Mouse (Mus musculus) heart, adult 18-20 months (tissue): ENCODE measurements around the gene Amer1. TPM values are rescaled to one million over a fixed set of nuclear protein-coding genes. Genes with fewer than 3 reads are reported as not detected.

Source experiments
- DNase-seq, 2 experiments: peaks; one replicate each; pipeline ENCODE4 v3.0.0; 2021 to 2022; ENCODE audit warnings: mixed read lengths in 1 of 2
- long read RNA-seq, 2 experiments: library from polyadenylated mRNA; stranded (forward); transcript quantifications; one replicate each; pipeline ENCODE4 v2.0.0; 2021
- total RNA-seq, 2 experiments: library from RNA; stranded (reverse); gene quantifications; 2 replicates each; pipeline ENCODE4 v1.2.3; 2021

Gene Amer1
- total RNA-seq = 1 to 10 TPM; 2.5 to 3.6 TPM
- long read RNA-seq, experiment 1 = 0 reads
- long read RNA-seq, experiment 2, full-length matches to known transcripts = 1 of 1 reads
- long read RNA-seq, experiment 2, partial matches to known transcripts = 0 of 1 reads
- long read RNA-seq, experiment 2, other reads (novel, unspliced or antisense) = 0 of 1 reads

DNA sequence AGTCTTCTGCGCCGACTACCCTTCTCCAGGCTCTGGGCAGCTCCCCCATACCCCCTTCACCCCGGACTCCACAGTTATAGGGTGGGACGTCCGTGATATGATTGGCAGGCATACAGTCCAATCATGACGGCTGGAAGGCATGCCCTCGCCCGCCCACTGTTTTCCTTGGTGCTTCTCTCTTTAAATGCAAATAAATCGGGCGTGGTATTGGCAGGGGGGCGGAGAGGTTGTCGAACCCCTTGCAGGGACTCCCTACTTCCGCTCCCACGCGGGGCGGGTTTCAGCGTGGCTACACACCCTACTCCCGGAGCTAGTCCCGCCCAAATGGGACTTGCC lies at the start of gene Amer1:
Gene Amer1 (minus strand): TSS at position 97 of the 336 bp plus-strand sequence.
- peak; percentile 93 to 96 for DNase-seq

DNA sequence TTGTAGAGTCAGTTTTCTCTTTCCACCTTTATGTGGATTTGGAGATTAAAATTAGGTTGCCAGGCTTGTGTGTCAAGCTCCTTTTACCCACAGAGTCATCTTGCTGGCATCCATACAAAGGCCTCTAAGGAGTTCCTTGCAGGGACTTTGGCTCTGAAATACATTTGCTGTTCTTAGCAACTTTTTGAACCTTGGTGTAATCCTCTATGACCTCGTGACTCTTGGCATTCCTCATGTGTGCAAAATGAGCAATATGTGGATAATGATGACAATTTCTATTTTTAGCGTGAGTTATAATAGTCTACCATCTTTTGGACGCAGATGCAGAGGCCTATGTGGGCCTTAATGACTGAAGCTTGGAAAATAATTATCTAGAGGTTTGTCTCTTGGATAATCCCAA lies 12.5 kb upstream of the Amer1 start:
- DNase-seq = peak in 1 of 2 experiments; percentile 3

DNA sequence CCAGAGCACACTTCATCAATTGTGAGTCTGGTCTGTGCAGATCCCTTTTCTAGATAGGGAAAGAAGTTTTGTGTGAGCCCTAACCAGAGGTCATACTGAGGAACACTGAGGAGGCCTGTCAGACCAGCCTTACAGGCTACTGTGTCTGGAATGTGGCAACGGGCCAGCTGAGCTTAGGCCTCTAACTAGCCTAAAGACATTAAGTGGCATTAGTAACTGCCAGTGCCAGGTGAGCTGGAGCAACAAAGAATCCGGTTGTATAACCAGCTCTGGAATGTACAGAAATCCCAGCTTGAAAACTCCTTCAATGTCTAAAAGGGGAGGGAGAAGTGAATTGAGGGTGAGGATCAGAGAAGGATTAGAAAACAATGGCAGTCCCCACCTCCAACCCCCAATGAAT lies 1.2 kb upstream of the Amer1 start:
- DNase-seq = peak in 1 of 2 experiments; percentile 6

DNA sequence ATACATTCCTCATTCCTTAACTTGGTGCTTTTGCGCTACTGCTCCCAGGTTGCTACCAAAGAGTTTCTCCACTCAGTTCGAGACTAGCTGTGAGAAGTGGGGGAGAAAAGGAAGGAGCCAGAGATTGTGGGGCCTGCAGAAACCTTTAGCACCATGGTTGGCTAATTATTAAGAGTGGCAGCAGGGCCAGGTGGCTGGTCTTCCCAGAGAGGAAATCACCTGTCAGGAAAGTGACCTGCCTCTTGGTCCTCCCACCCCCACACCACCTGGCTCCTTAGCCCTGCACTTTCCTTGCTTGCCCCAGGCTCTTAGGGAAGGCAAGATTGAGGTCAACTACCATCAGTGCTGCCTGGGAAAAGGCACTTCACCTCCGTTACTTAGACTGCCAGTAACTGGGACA lies 469 bp upstream of the Amer1 start:
- no peak for DNase-seq

DNA sequence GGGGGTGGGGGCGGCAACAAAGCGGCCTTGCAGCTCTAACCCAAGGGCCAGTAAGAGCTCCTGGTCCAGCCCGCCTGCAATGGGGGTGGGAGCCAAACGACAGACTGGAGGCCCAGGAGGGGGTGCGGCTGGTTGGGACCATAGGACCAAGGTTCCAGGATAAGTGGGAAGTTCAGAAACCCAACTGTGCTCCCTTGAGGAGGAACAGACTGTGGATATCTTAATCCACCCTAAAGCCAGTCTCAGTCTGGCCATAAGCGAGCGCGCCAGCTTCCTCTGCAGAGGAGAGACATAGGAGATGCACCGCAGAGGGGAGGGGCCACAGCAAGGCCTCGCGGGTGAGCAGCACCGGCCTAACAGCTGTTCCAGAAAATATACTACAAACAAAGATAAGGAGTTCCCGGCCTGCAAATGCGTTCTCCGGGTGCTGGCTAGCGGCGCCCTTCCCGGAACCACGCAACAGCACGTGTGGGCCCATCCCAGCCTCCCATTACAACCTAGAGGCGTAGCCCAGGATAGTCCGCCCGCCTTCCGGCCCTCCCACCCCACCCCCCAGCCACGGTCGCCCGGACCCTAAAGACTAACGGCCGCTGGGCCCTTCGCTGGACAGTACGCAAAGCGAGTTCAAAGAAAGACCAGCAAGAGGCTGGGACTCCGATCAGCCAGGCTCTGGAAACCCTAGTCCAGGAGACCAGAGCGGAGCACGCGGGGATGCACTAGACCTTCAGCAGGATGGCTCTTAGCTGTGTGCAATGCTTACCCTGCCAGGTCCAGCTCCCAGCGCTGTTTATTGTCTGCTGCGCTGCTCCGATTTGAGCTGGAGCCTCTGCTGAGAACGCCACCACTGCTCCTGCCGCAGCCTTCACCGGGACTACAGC lies 535 bp downstream of the Amer1 start:
- peak; percentile 58 to 72 for DNase-seq

DNA sequence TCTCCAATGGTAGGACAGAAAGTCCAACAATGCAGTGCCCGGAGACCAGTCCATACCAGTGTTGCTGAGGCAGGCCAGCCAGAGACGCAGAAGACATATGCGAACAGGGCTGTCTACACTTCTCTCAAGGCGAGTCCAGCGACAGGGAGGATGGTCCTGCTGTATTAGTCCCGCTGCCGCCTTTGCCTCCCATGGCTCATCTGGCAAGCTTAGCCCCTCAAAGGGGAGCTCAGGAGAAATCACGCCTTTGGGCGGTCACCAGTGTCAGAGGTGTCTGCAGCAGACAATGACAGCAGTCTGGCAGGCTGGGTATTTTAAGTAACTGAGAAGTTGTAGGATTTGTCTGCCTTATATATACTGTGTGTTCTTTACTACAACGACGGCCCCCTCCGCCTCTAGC lies 1.3 kb downstream of the Amer1 start:
- DNase-seq = peak; percentile 9 to 17

DNA sequence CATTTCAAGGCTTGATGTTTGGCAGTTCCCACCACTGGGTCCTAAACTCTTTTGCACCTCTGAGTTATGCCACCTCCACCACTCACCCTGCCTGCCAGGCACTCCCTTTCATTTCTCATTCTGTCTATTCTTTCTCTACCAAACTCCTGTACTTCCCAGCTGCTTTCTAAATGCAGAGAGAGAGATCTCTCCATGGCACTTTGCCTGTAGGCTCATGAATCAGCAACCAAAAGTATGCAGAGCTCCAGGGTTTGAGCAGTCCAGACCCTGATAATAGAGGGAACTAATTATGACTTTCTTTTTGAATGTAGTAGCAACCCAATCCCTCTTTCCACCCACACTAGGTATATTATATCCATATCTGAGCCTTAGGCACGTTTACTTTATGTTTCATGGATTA lies 2.4 kb downstream of the Amer1 start:
- peak; percentile 5 to 14 for DNase-seq

DNA sequence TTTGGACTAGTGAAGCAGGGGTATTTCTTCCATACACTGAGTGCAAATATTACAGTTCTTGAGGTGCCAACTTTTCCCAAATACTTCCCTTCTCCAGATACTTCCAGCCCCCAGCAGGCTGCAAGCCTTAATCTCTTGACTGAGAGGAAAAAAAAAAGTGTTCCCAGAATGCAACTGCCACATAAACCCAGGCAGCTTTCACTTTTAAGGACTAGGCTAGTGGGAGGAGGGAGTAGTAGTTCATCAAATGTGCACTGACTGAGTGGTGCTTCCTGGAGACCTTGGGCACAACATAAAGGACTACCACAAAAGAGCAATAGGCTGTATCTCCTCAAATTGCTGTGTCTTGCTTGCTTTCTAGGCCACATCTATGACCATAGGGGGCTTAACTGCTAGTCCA lies 3.4 kb downstream of the Amer1 start:
- DNase-seq = peak in 1 of 2 experiments; percentile 3

DNA sequence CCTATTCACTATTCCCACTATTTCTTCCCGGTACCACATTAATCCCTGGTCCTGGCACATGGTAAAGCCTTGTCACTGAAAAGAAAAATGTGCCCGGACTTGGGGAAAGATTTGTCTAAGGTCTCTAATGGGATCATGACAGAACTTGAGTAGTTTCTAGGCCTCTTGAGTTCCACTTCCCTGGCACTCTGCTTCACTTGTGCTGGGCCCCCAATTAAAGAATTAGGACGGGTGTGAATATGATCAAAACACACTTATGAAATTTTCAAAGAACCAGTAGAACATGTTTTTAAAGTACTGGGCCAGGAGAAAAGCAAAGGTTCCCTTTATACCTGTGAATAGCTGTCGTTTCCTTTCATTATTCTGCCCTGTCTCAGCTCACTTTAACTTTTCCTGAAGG lies 6.2 kb downstream of the Amer1 start:
- DNase-seq = no peak

DNA sequence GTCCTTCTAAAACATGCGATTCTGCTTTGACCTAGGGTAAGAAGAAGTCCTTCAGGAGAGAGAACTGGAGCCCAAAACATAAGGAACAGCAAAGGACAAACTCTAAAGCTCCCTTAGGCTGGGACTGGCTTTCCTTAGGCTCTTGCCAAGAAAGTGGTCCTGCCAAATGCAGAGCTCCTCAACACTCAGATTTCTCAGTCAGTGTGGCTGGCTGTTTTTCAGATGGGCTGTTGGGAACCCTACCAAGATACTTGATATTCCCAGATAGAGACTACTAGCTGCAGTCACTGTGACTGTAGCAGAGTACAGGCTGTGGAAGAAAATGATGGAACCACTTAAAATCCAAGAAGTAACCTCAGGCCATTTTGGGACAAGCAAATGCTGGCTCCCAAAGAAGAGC lies 7.4 kb downstream of the Amer1 start:
- peak; percentile 29 to 49 for DNase-seq

DNA sequence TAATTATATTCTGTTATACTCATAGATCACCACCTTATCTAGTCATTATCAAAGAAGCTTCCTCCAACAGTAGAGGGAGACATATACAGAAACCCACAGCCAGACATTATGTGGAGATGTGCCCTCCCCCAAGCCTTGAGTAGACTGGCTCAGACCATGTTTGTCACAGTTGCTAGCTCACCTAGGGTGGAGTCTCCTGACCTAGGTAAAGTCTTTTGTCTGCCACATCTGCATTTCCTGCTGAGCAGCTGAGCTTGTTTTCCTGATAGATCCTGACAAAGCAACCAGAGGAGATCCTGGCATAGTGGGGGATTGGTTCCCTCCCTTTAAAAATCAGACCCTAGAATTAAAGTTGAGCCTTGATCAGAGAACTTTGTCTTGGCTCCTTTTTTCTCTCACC lies 71.6 kb downstream of the Amer1 start:
- DNase-seq = no peak

Other genes with a start within 250 kb of the Amer1 start
- gene Arhgef9, start 248.0 kb downstream of the Amer1 start, total RNA-seq = 10 to 100 TPM; 15.5 to 15.8 TPM
- 10 to 100 TPM; 12.4 TPM for gene Asb12, start 113.1 kb upstream of the Amer1 start, total RNA-seq
- gene Pfn5, start 113.2 kb upstream of the Amer1 start, total RNA-seq = not detected
- 1 to 10 TPM; 1.0 to 1.5 TPM for gene Zc4h2, start 213.6 kb upstream of the Amer1 start, total RNA-seq